Mouse (Mus musculus): Measurements from ENCODE around the gene Snx10.

Gene Snx10

GRCm38 (mm10) chr6:51533467-51534200, 9.9 kb downstream of the Snx10 start:
- DNase-seq (ENCODE audit: low read depth), result no peak

GRCm38 (mm10) chr6:51535571-51535970, 11.9 kb downstream of the Snx10 start:
- DNase-seq (ENCODE audit: low read depth), result no peak

- DNase-seq (ENCODE audit: low read depth), result no peak
Measured at GRCm38 (mm10) chr6:51540525-51540924, 16.8 kb downstream of the Snx10 start.

- DNase-seq (ENCODE audit: low read depth), result no peak
Measured at GRCm38 (mm10) chr6:51541422-51541821, 17.7 kb downstream of the Snx10 start.

GRCm38 (mm10) chr6:51542147-51542546, 18.4 kb downstream of the Snx10 start:
- no peak for DNase-seq (ENCODE audit: low read depth)

GRCm38 (mm10) chr6:51543639-51544117, 20.0 kb downstream of the Snx10 start:
- DNase-seq (ENCODE audit: low read depth), result no peak

GRCm38 (mm10) chr6:51544118-51544681, 20.5 kb downstream of the Snx10 start:
- DNase-seq (ENCODE audit: low read depth), result no peak

GRCm38 (mm10) chr6:51545219-51545859, 21.6 kb downstream of the Snx10 start:
- no peak for DNase-seq (ENCODE audit: low read depth)

- no peak for DNase-seq (ENCODE audit: low read depth)
Measured at GRCm38 (mm10) chr6:51546085-51546484, 22.4 kb downstream of the Snx10 start.

- no peak for DNase-seq (ENCODE audit: low read depth)
Measured at GRCm38 (mm10) chr6:51548757-51549156, 25.1 kb downstream of the Snx10 start.

- DNase-seq (ENCODE audit: low read depth), result no peak
Measured at GRCm38 (mm10) chr6:51551267-51551802, 27.6 kb downstream of the Snx10 start.

- DNase-seq (ENCODE audit: low read depth), result no peak
Measured at GRCm38 (mm10) chr6:51556562-51556961, 32.9 kb downstream of the Snx10 start.

GRCm38 (mm10) chr6:51558311-51558710, 34.6 kb downstream of the Snx10 start:
- DNase-seq (ENCODE audit: low read depth), result no peak

- no peak for DNase-seq (ENCODE audit: low read depth)
Measured at GRCm38 (mm10) chr6:51566771-51567680, 43.3 kb downstream of the Snx10 start.

GRCm38 (mm10) chr6:51569086-51569485, 45.4 kb downstream of the Snx10 start:
- no peak for DNase-seq (ENCODE audit: low read depth)

GRCm38 (mm10) chr6:51573136-51573535, 49.4 kb downstream of the Snx10 start:
- DNase-seq (ENCODE audit: low read depth), result no peak

- DNase-seq (ENCODE audit: low read depth), result no peak
Measured at GRCm38 (mm10) chr6:51574132-51574531, 50.4 kb downstream of the Snx10 start.

- DNase-seq (ENCODE audit: low read depth), result no peak
Measured at GRCm38 (mm10) chr6:51578415-51578814, 54.7 kb downstream of the Snx10 start.

GRCm38 (mm10) chr6:51580040-51580680, 56.5 kb downstream of the Snx10 start:
- peak; percentile 78 for DNase-seq (ENCODE audit: low read depth)

- no peak for DNase-seq (ENCODE audit: low read depth)
Measured at GRCm38 (mm10) chr6:51581418-51581817, 57.7 kb downstream of the Snx10 start.

GRCm38 (mm10) chr6:51582051-51582450, 58.4 kb downstream of the Snx10 start:
- DNase-seq (ENCODE audit: low read depth), result no peak

Data from c-Kit-positive CD71-negative TER-119-negative erythroid progenitor cells, embryonic 14.5 days (primary cell).